Mouse (Mus musculus): ENCODE results near the gene Pla2g2d. TPM values are rescaled to one million over a fixed set of nuclear protein-coding genes. Genes with fewer than 3 reads are reported as not detected.
A peak's percentile ranks its signal among the peaks of the same experiment; 100 is the strongest.

The Pla2g2d gene
- total and polyA plus RNA-seq, 3 experiments: 0.26 to 2.7 (median 0.55) TPM

GRCm38 (mm10) chr4:138824660-138825059 lies 49.1 kb downstream of the Pla2g2d start:
- WGBS: 88% methylated on average over 2 of the region's 2 CpGs
- no peaks in the 10 kb centered on the region for H3K4me1 ChIP-seq (ENCODE audit: control insufficient read depth, insufficient read depth, low read length)
- H3K79me2 ChIP-seq (replicated peaks; ENCODE audit: control insufficient read depth, insufficient read depth, low read length): no peaks in the 10 kb centered on the region
- TF ChIP-seq CTCF (IDR thresholded peaks at IDR 0.05) (peak; percentile 38), EP300 (IDR thresholded peaks at IDR 0.05; ENCODE audit: insufficient read depth, low read depth, low read length) (no peak)
- H3K9ac ChIP-seq (ENCODE audit: low read depth, low read length): no peak overlapping the region
- DNase-seq: no peak
- H3K27ac ChIP-seq: no peak overlapping the region
- intact Hi-C loops (cut with DNase I): no loop called here
- H3K27me3 ChIP-seq (ENCODE audit: control insufficient read depth, insufficient read depth, low read length): no peaks in the 10 kb centered on the region
- H3K4me3 ChIP-seq: no peak overlapping the region
- H3K36me3 ChIP-seq (ENCODE audit: control insufficient read depth, insufficient read depth, low read length): no peaks in the 10 kb centered on the region

GRCm38 (mm10) chr4:138825751-138826567 lies 50.4 kb downstream of the Pla2g2d start:
- no peaks in the 10 kb centered on the region for H3K4me1 ChIP-seq (ENCODE audit: control insufficient read depth, insufficient read depth, low read length)
- no peaks in the 10 kb centered on the region for H3K79me2 ChIP-seq (replicated peaks; ENCODE audit: control insufficient read depth, insufficient read depth, low read length)
- no peak overlapping the region for H3K4me3 ChIP-seq
- H3K27me3 ChIP-seq (ENCODE audit: control insufficient read depth, insufficient read depth, low read length): no peaks in the 10 kb centered on the region
- no peaks in the 10 kb centered on the region for H3K36me3 ChIP-seq (ENCODE audit: control insufficient read depth, insufficient read depth, low read length)
- 27% methylated on average over 18 of the region's 18 CpGs for WGBS
- intact Hi-C loops (cut with DNase I): no loop called here
- H3K9ac ChIP-seq (ENCODE audit: low read depth, low read length): no peak overlapping the region
- TF ChIP-seq EP300 (IDR thresholded peaks at IDR 0.05; ENCODE audit: insufficient read depth, low read depth, low read length) (no peak), POLR2A (IDR thresholded peaks at IDR 0.05; ENCODE audit: insufficient read depth, low read depth, low read length) (no peak), CTCF (IDR thresholded peaks at IDR 0.05) (no peak)
- DNase-seq: no peak
- no peak overlapping the region for H3K27ac ChIP-seq

GRCm38 (mm10) chr4:138827147-138827546 lies 51.6 kb downstream of the Pla2g2d start:
- TF ChIP-seq EP300 (IDR thresholded peaks at IDR 0.05; ENCODE audit: insufficient read depth, low read depth, low read length) (no peak), POLR2A (IDR thresholded peaks at IDR 0.05; ENCODE audit: insufficient read depth, low read depth, low read length) (no peak), CTCF (IDR thresholded peaks at IDR 0.05) (no peak)
- no peaks in the 10 kb centered on the region for H3K79me2 ChIP-seq (replicated peaks; ENCODE audit: control insufficient read depth, insufficient read depth, low read length)
- H3K4me3 ChIP-seq: no peak overlapping the region
- intact Hi-C loops (cut with DNase I): no loop called here
- WGBS: 35% methylated on average over 11 of the region's 11 CpGs
- no peak overlapping the region for H3K9ac ChIP-seq (ENCODE audit: low read depth, low read length)
- no peak for DNase-seq
- H3K36me3 ChIP-seq (ENCODE audit: control insufficient read depth, insufficient read depth, low read length): no peaks in the 10 kb centered on the region
- peaks cover 3% of the 10 kb centered on the region; the same call in 1 of the 2 replicates for H3K27me3 ChIP-seq (ENCODE audit: control insufficient read depth, insufficient read depth, low read length)
- no peaks in the 10 kb centered on the region for H3K4me1 ChIP-seq (ENCODE audit: control insufficient read depth, insufficient read depth, low read length)
- no peak overlapping the region for H3K27ac ChIP-seq

Other genes starting within 250 kb of the Pla2g2d start
- gene Vwa5b1, start 139.9 kb upstream of the Pla2g2d start, total RNA-seq (2021): not detected
- gene Vwa5b1, start 139.9 kb upstream of the Pla2g2d start, polyA plus RNA-seq (2012; rRNA removed): 0.12 TPM in 1 of 2 replicates, not detected in the other
- gene Pla2g2c, start 50.9 kb upstream of the Pla2g2d start, total RNA-seq (2021): under 1 TPM in 1 of 2 experiments, not detected in 1; 0.14 TPM
- gene Pla2g2c, start 50.9 kb upstream of the Pla2g2d start, polyA plus RNA-seq (2012; rRNA removed): 0.76 and 0.98 TPM in 2 replicates
- gene Ubxn10, start 38.6 kb upstream of the Pla2g2d start, total RNA-seq (2021): 1 to 10 TPM; 1.6 to 2.7 TPM
- gene Ubxn10, start 38.6 kb upstream of the Pla2g2d start, polyA plus RNA-seq (2012; rRNA removed): 7.2 and 7.5 TPM in 2 replicates
- gene Pla2g2f, start 18.1 kb upstream of the Pla2g2d start, total RNA-seq (2021): under 1 TPM; 0.18 to 0.26 TPM
- gene Pla2g2f, start 18.1 kb upstream of the Pla2g2d start, polyA plus RNA-seq (2012; rRNA removed): 0.12 and 0.14 TPM in 2 replicates
- 10 to 100 TPM; 24.8 to 33.0 TPM for gene Pla2g5, start 87.7 kb downstream of the Pla2g2d start, total RNA-seq (2021)
- 87.6 and 129 TPM in 2 replicates for gene Pla2g5, start 87.7 kb downstream of the Pla2g2d start, polyA plus RNA-seq (2012; rRNA removed)
- gene Gm13030, start 98.2 kb downstream of the Pla2g2d start, total RNA-seq (2021): not detected
- gene Gm13030, start 98.2 kb downstream of the Pla2g2d start, polyA plus RNA-seq (2012; rRNA removed): not detected in 2 replicates
- 1 to 10 TPM in 1 of 2 experiments, under 1 TPM in 1; 0.73 to 1.6 TPM for gene Pla2g2e, start 102.2 kb downstream of the Pla2g2d start, total RNA-seq (2021)
- 0.43 TPM in 1 of 2 replicates, not detected in the other for gene Pla2g2e, start 102.2 kb downstream of the Pla2g2d start, polyA plus RNA-seq (2012; rRNA removed)
- 10 to 100 TPM; 10.4 to 11.7 TPM for gene Otud3, start 138.2 kb downstream of the Pla2g2d start, total RNA-seq (2021)
- 6.1 and 8.8 TPM in 2 replicates for gene Otud3, start 138.2 kb downstream of the Pla2g2d start, polyA plus RNA-seq (2012; rRNA removed)
- gene Rnf186, start 191.4 kb downstream of the Pla2g2d start, total RNA-seq (2021): not detected
- 2.0 TPM in 1 of 2 replicates, not detected in the other for gene Rnf186, start 191.4 kb downstream of the Pla2g2d start, polyA plus RNA-seq (2012; rRNA removed)
- 10 to 100 TPM in 1 of 2 experiments, 1 to 10 TPM in 1; 9.2 to 11.7 TPM for gene Tmco4, start 197.2 kb downstream of the Pla2g2d start, total RNA-seq (2021)
- gene Tmco4, start 197.2 kb downstream of the Pla2g2d start, polyA plus RNA-seq (2012; rRNA removed): 8.4 and 12.2 TPM in 2 replicates

Measured in heart, adult 2 months (tissue).